Mouse (Mus musculus) midbrain, embryonic 12.5 days (tissue): ENCODE results near the gene 6330403K07Rik. TPM values are rescaled to one million over a fixed set of nuclear protein-coding genes. Genes with fewer than 3 reads are reported as not detected.
A peak's percentile ranks its signal among the peaks of the same experiment; 100 is the strongest.

Experiments used
- ATAC-seq: fragments of 200-750 bp; cut with Nextera tagmentation; 2 replicates; pipeline ENCODE4 v1.8.0; 2017; ENCODE audit warnings: low read depth, moderate TSS enrichment, moderate library complexity; ENCODE audit not compliant: low FRiP score
- H3K27ac ChIP-seq: fragments of 300-500 bp; sonication (generic); replicated peaks from 2 replicates; pipeline ENCODE4 v1.5.1; 2016; ENCODE audit warnings: mild to moderate bottlenecking
- H3K27me3 ChIP-seq: fragments of 300-500 bp; sonication (generic); 2 replicates; pipeline ENCODE4 v1.6.1; 2016; ENCODE audit warnings: mild to moderate bottlenecking
- H3K36me3 ChIP-seq: fragments of 300-500 bp; sonication (generic); 2 replicates; pipeline ENCODE4 v1.6.1; 2016
- H3K4me1 ChIP-seq: fragments of 300-500 bp; sonication (generic); 2 replicates; pipeline ENCODE4 v1.6.1; 2016
- H3K4me2 ChIP-seq: fragments of 300-500 bp; sonication (generic); replicated peaks from 2 replicates; pipeline ENCODE4 v1.6.1; 2016; ENCODE audit warnings: mild to moderate bottlenecking, moderate library complexity
- H3K4me3 ChIP-seq: fragments of 300-500 bp; sonication (generic); 2 replicates; pipeline ENCODE4 v1.5.1; 2016; ENCODE audit warnings: mild to moderate bottlenecking
- H3K9ac ChIP-seq: fragments of 300-500 bp; sonication (generic); replicated peaks from 2 replicates; pipeline ENCODE4 v1.6.1; 2016; ENCODE audit warnings: mild to moderate bottlenecking, moderate library complexity
- H3K9me3 ChIP-seq: fragments of 300-500 bp; sonication (generic); 2 replicates; pipeline ENCODE4 v1.6.1; 2016; ENCODE audit warnings: mild to moderate bottlenecking
- WGBS: fragments of 180-500 bp; shearing (Covaris S2); methylation state at CpG from one replicate; pipeline ENCODE4 v1.1.7; 2016; 5-methylcytosine and 5-hydroxymethylcytosine counted together
- polyA plus RNA-seq: library from polyadenylated mRNA; unstranded; fragments of >200 nt; fragmentation: Nextera tagmentation; extraction: Ambion mirVana; gene quantifications from 2 replicates; pipeline ENCODE4 v1.2.1, GENCODE M21; 2016

The 6330403K07Rik gene
- polyA plus RNA-seq, result 406 and 410 TPM in 2 replicates

DNA sequence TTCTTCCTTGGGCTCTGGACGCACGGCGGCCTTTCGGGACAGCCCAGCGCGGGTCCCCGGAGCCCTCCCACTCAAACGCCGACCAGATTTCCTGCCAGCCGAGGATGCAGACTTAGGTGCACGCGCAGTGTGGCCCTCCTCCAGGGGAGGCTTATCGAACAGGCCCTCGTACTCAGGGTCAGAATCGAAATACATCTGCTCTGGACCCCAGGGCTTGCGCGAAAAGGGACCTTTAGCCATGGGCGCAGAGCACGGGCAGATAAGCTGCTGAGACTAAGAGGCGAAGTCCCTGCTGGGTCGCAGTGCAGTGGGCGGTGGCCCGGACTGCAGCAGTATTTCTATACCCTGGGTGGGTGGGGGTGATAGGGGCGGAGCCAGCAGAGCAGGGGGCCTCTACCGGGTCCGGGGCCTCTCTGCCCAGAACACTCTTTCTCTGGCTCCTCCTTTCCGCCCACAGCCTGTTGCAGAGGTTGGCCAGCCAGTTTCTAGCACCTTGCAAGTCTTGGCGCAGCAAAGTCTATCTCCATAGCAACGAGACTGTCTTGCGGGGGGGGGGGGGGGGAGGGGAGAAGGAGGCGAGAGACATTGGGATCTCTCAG is at the start of gene 6330403K07Rik:
TSS of gene 6330403K07Rik (minus strand) at position 351 of the 599 bp plus-strand sequence.
- under 1% methylated on average over 29 of the region's 31 CpGs for WGBS
- H3K27ac ChIP-seq, result peak within 1 kb of the TSS; percentile 95
- no peaks in the 10 kb centered on the region for H3K9me3 ChIP-seq
- ATAC-seq, result peak; percentile 97
- H3K4me1 ChIP-seq, result peaks cover 25% of the 10 kb centered on the region
- peak within 1 kb of the TSS; percentile 64 for H3K4me2 ChIP-seq
- H3K27me3 ChIP-seq, result no peaks in the 10 kb centered on the region
- H3K36me3 ChIP-seq, result 0 out of 2 replicates have a peak, but pooled peaks cover under 1% of the 10 kb centered on the region
- peak within 1 kb of the TSS; percentile 74 for H3K4me3 ChIP-seq
- H3K9ac ChIP-seq, result peak within 1 kb of the TSS; percentile 85

DNA sequence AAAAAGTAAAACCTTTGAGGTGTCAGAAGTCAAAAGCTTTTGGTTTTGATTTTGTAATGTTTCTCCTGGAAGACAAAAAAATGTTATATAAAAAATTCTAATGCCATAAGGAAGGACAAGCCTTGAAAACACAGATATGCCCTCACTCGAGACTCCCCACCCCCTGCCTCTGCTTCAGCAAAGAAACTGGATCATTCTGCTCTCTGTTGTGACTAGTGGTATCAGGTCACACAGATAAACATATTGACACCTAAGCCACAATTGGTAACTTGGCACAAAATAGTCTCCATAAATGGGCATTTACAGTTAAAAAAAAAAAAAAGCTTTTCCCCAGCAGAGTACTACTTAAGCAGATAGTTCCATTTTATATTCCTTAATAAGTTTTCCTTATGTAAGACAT is 43.0 kb upstream of the 6330403K07Rik start:
- peaks cover 13% of the 10 kb centered on the region for H3K9me3 ChIP-seq
- no peak overlapping the region for H3K4me3 ChIP-seq
- H3K4me1 ChIP-seq, result no peaks in the 10 kb centered on the region
- H3K27ac ChIP-seq, result no peak overlapping the region
- WGBS, result 75% methylated on average over 1 of the region's 1 CpGs
- no peaks in the 10 kb centered on the region for H3K36me3 ChIP-seq
- no peak for ATAC-seq
- H3K9ac ChIP-seq, result no peak overlapping the region
- no peak overlapping the region for H3K4me2 ChIP-seq
- H3K27me3 ChIP-seq, result no peaks in the 10 kb centered on the region

DNA sequence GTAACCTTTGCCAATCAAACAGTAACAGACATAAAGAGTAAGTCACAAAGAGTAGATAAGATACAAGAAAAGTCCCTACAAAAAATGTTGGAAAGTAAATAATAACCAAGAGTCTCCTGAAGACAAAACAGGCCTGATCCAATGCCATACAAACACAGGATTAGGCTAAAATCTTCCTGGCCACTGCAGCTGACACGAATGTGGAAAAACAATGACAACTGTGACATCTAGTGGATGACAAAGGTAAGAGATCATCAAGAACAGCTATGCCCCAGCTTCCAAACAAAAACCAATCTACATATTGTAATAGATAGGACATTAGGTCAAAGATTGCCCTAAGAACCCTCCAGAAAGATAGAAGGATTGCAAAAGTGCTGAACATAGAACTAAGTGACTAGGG is 19.2 kb upstream of the 6330403K07Rik start:
- Histone ChIP-seq H3K27me3 (no peaks in the 10 kb centered on the region), H3K4me1 (no peaks in the 10 kb centered on the region), H3K4me2 (no peak overlapping the region), H3K36me3 (no peaks in the 10 kb centered on the region), H3K4me3 (no peak overlapping the region), H3K9ac (no peak overlapping the region), H3K27ac (no peak overlapping the region), H3K9me3 (no peaks in the 10 kb centered on the region)
- ATAC-seq, result no peak
- 3% methylated on average over 1 of the region's 1 CpGs for WGBS

DNA sequence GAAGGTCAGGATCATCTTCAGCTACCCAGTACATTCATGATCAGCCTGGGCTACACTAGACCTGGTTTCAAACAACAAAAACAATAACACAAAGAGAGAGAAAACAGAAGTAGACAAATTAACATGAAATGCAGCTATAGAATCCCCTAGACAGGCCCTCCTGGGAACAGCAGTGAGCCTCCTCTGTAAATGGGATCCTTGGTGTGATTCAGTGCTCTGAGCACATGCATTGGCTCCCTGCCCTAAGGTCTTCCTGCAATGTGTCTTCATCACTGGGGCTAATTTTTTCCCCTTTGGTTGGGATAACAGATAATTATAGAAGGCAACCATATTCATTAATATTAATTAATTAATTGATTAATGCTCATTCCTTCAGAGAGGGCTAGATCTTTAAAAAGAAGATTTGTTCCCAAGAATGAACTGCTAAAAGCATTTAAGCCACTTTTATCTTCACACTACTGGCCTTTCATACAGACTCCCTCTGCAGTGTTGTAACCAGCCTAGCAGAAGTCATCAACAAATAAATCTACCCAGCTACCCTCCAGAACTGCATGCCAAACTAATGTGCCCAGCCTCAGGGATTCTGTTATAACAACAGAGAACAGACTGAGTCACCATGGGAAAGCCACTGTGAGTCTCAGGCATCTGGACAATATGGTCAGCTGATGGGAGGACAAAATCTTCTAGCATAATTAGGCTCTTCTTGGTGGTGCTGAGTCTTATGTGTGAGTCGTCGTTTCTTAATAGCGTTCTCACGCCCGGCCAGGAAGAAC is 6.4 kb upstream of the 6330403K07Rik start:
- H3K9me3 ChIP-seq, result no peaks in the 10 kb centered on the region
- no peak overlapping the region for H3K4me3 ChIP-seq
- no peaks in the 10 kb centered on the region for H3K27me3 ChIP-seq
- H3K9ac ChIP-seq, result no peak overlapping the region
- H3K4me2 ChIP-seq, result no peak overlapping the region
- WGBS, result 92% methylated on average over 5 of the region's 5 CpGs
- no peaks in the 10 kb centered on the region for H3K4me1 ChIP-seq
- no peak for ATAC-seq
- H3K27ac ChIP-seq, result no peak overlapping the region
- H3K36me3 ChIP-seq, result no peaks in the 10 kb centered on the region

DNA sequence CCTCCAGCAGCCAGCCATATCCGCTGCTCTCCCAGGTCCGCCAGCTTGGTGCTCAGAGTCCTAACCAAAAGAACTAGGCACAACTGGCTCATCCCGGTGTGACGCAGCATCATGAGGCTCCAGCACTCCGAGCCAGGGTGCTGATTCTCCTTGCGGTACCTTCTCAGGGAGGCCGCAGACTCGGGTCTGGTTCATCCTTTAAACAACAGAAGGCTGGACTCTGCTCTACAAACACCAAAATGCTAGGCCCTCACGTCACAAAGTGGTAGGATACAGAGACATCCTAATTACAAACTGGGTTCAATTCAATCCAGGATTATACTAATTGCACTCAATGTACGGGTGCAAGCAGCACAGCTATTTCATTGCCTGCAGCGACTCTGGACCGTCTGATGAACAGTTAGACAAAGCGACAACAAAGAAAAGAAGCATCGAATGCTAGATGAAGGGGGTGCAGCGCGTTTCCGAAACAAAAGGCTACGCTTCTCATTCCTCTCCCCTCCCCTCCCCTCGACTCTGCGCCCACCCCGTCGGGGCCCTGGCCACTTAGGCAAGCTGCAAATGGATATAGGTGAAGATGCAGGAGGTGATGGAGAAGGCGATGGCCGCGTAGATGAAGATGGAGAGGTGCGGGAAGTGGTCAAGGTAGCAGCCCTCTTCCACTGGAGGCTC is 686 bp downstream of the 6330403K07Rik start:
- Histone ChIP-seq H3K9me3 (no peaks in the 10 kb centered on the region), H3K27ac (peak overlapping the region; percentile 95), H3K4me1 (peaks cover 25% of the 10 kb centered on the region), H3K4me3 (peak overlapping the region; percentile 74), H3K27me3 (no peaks in the 10 kb centered on the region), H3K9ac (peak overlapping the region; percentile 85), H3K4me2 (peak overlapping the region; percentile 64), H3K36me3 (peaks cover 6% of the 10 kb centered on the region)
- peak; percentile 13; the same call in 1 of the 2 replicates for ATAC-seq
- WGBS, result 3% methylated on average over 26 of the region's 26 CpGs

DNA sequence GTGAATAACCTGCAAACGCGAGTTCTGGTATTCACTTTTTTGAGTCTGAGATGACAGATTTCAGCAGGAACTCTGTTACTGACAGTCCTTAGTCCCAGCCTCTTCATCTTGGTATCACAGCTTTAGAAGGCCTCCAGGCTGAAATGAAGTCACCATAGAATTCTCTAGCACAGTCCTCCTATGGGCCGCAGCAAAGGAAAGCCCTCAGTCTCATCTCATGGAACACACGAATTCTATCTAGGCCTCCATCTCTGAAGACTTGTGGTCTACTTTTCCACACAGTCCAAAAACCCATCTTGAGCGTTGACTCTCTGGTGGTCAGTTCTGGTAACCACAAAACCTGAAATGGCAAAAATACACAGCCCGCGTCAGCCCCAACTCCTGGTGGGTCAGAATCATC is 1.2 kb downstream of the 6330403K07Rik start:
- Histone ChIP-seq H3K36me3 (peaks cover 12% of the 10 kb centered on the region), H3K4me3 (peak overlapping the region; percentile 74), H3K4me2 (peak overlapping the region; percentile 64), H3K9ac (peak overlapping the region; percentile 85), H3K27me3 (no peaks in the 10 kb centered on the region), H3K4me1 (peaks cover 25% of the 10 kb centered on the region), H3K27ac (peak overlapping the region; percentile 95), H3K9me3 (no peaks in the 10 kb centered on the region)
- 59% methylated on average over 7 of the region's 7 CpGs for WGBS
- no peak for ATAC-seq

DNA sequence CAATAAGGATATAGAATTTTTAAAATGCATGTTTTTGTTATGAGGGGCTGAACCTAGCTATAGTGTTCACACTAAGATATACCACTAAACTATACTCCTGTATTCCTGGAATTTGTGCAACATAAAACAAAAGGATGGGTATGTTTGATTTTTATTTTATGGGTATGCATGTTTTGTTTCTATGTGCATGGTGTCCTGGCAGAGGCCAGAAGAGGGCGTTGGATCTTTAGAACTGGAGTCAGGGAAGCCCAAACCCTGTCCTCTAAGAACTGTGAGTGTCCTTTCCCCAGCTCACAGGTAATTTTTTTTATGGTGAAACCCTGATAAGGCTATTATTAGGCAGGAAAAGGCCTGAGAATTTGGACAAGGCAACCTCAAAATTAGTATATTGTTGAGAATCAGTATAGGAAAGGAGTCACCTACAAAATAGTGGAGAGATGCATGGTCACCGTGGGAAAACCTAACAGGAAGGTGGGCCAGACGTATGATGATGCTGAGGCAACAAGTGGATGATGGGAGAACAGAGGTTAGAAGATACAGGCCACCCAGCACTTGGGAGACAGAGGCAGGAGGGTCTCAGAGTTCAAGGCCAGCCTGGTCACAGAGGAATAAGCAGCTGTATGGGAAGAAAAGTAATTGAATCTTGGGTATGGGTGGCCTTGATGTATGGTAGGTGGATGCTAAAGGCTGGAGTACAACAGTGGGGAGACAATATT is 3.8 kb downstream of the 6330403K07Rik start:
- Histone ChIP-seq H3K9ac (no peak overlapping the region), H3K27me3 (no peaks in the 10 kb centered on the region), H3K36me3 (peaks cover 37% of the 10 kb centered on the region), H3K4me3 (no peak overlapping the region), H3K27ac (no peak overlapping the region), H3K4me2 (no peak overlapping the region), H3K9me3 (no peaks in the 10 kb centered on the region), H3K4me1 (peaks cover 25% of the 10 kb centered on the region)
- 76% methylated on average over 3 of the region's 3 CpGs for WGBS
- ATAC-seq, result no peak

DNA sequence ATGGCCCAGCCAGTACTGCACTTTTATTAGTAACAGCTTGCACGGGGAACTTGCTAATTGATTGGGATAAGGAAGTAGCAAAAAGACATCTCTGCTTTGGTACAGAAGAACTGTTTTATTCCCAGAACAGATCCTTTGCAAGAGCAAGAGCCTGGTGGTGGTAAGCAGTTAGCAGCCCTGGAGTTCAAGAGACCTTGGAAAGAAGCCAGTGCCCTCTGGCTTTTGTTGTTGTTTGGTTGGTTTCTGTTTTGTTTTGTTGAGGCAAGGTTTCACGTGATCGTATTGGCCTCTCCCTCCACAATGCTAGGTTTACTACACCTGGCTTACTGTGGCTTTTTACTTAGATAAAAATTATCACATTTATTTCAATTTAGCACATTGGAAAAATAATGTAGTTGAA is 5.0 kb downstream of the 6330403K07Rik start:
- Histone ChIP-seq H3K27me3 (no peaks in the 10 kb centered on the region), H3K4me3 (no peak overlapping the region), H3K36me3 (peaks cover 43% of the 10 kb centered on the region), H3K4me2 (no peak overlapping the region), H3K4me1 (peaks cover 18% of the 10 kb centered on the region), H3K27ac (no peak overlapping the region), H3K9me3 (no peaks in the 10 kb centered on the region), H3K9ac (no peak overlapping the region)
- 89% methylated on average over 3 of the region's 3 CpGs for WGBS
- ATAC-seq, result no peak

DNA sequence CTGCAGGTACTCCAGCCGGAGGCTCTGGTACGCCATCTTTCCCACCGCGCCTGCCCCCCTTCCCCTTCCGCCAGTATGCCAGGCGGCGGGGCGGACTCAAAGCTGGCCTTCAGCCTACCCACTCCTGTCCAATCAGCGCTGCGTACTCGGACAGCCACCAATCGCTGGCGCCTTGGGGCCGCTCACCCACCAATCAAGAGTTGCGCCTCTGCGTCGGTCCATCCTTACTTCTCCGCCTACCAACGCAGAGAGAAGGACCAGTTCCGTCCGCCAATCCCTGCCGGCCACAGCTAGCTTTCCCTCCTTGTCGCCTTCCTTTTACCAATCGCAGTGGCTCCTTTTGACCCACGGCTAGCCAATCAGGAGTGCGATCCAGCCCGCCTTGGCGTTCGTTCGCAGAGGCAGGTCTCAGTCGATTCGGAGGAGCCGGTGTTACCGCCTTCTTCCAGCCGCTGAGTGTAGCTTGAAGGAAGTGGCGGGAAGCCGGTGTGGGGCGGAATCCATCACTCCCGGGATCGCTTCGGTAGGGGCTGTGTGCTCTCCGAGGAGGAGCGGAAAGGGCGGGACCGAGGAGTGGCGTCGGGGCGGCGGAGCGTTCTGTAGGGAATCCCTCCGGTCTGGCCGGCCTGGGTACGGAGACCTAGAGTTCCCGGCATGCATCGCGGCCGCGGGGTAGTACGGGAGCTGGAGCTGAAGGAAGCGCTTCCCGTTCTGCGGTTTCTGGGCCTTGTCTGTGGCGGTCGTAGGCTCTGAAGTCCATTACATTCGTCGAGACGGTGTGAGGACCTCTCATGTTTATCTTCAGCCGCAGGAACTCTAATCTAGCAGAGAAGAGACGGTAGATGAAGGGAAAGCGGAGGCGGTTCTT is 13.9 kb downstream of the 6330403K07Rik start, which contains the start of the genes Mis12 and Derl2:
TSS of gene Mis12 (plus strand) at position 411 of the 868 bp plus-strand sequence.
TSS of gene Derl2 (minus strand) at position 641 of the 868 bp plus-strand sequence.
- under 1% methylated on average over 71 of the region's 71 CpGs for WGBS

DNA sequence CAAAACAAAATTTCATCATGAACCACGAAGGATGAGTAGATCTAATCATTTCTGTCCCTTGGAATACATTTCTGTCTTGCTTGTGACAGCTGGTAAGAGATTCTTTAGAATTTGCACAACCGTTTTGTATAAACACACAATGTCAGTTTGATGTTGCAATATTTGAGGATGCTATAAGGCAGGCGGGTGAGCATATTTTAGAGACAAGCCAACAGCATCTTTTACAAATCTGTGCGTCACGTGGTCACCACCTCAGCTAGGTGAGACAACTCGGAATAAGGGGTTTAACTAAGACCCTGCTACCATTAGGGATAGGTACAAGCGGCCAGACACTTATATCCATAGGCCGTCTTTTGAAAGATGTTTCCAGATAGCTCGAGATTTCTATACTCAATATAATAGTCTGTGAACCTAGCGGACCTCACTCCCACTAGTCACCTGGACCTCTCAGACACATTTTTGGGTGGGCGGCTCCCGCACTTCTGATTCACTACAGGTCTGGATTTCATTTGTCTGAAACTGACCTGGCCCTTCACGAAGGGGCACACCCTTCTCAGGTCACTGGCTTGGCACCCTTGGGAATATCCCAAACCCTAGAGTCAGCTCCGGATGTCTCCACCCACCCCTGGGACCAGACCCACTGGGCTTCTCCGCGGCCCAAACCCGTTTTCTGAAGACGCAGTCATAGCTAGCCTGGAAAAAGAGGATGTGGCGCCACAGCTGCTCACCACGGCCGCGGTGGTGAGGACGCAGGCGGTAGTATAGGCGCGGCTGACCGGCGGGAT is 14.7 kb downstream of the 6330403K07Rik start:
- peak; percentile 32 for ATAC-seq
- no peaks in the 10 kb centered on the region for H3K9me3 ChIP-seq
- H3K27ac ChIP-seq, result peak overlapping the region; percentile 75
- H3K9ac ChIP-seq, result peak overlapping the region; percentile 79
- peaks cover 38% of the 10 kb centered on the region for H3K4me1 ChIP-seq
- no peaks in the 10 kb centered on the region for H3K27me3 ChIP-seq
- peak overlapping the region; percentile 87 for H3K4me3 ChIP-seq
- peaks cover 24% of the 10 kb centered on the region for H3K36me3 ChIP-seq
- peak overlapping the region; percentile 83 for H3K4me2 ChIP-seq
- WGBS, result 6% methylated on average over 28 of the region's 28 CpGs

More for the DNA sequence above, 13.9 kb downstream of the 6330403K07Rik start, which contains the start of the genes Mis12 and Derl2:
- Histone ChIP-seq H3K9me3 (no peaks in the 10 kb centered on the region), H3K27ac (peak within 1 kb of the TSS; percentile 85), H3K36me3 (peaks cover 25% of the 10 kb centered on the region), H3K27me3 (no peaks in the 10 kb centered on the region), H3K9ac (peak within 1 kb of the TSS; percentile 79), H3K4me1 (peaks cover 38% of the 10 kb centered on the region), H3K4me2 (peak within 1 kb of the TSS; percentile 83), H3K4me3 (peak within 1 kb of the TSS; percentile 87)
- peak; percentile 100 for ATAC-seq
